Mouse (Mus musculus) cerebellum, postnatal 14 days (tissue): ENCODE results near the gene Rab17.

Experiments
- DNase-seq, 2 experiments: peaks; one replicate each; pipeline ENCODE4 v3.0.0; 2021; ENCODE audit warnings: mixed read lengths in 2 of 2

Rab17 gene

GRCm38 (mm10) chr1:90981346-90981745, 11.9 kb upstream of the Rab17 start:
- DNase-seq, result no peak

- DNase-seq, result no peak
These were observed 11.3 kb upstream of the Rab17 start for GRCm38 (mm10) chr1:90980638-90981330.

GRCm38 (mm10) chr1:90975960-90976359, 6.5 kb upstream of the Rab17 start:
- no peak for DNase-seq

GRCm38 (mm10) chr1:90974906-90975649, 5.6 kb upstream of the Rab17 start:
- no peak for DNase-seq

- no peak for DNase-seq
These were observed 4.1 kb upstream of the Rab17 start for GRCm38 (mm10) chr1:90973574-90973911.

GRCm38 (mm10) chr1:90972911-90973573, 3.6 kb upstream of the Rab17 start:
- peak; percentile 98 to 99 for DNase-seq

GRCm38 (mm10) chr1:90969881-90970390, 475 bp upstream of the Rab17 start:
- DNase-seq, result no peak

GRCm38 (mm10) chr1:90968649-90969048, 812 bp downstream of the Rab17 start:
- no peak for DNase-seq

- DNase-seq, result peak; percentile 23 to 56
These were observed 1.9 kb downstream of the Rab17 start for GRCm38 (mm10) chr1:90967583-90967982.

GRCm38 (mm10) chr1:90962994-90963393, 6.5 kb downstream of the Rab17 start:
- no peak for DNase-seq

- DNase-seq, result no peak
These were observed 6.9 kb downstream of the Rab17 start for GRCm38 (mm10) chr1:90962526-90962925.

GRCm38 (mm10) chr1:90956245-90957096, 13.0 kb downstream of the Rab17 start:
- peak; percentile 84 for DNase-seq

- DNase-seq, result peak in 1 of 2 experiments; percentile 46
These were observed 15.8 kb downstream of the Rab17 start for GRCm38 (mm10) chr1:90953688-90954087.

- DNase-seq, result no peak
These were observed 16.7 kb downstream of the Rab17 start, which contains the start of gene Prlh for GRCm38 (mm10) chr1:90952808-90953207. Prlh (plus strand) TSS chr1:90953108.

GRCm38 (mm10) chr1:90951670-90952069, 17.8 kb downstream of the Rab17 start:
- no peak for DNase-seq

GRCm38 (mm10) chr1:90949309-90949708, 20.2 kb downstream of the Rab17 start:
- no peak for DNase-seq

GRCm38 (mm10) chr1:90947252-90947651, 22.2 kb downstream of the Rab17 start:
- no peak for DNase-seq

- no peak for DNase-seq
These were observed 24.3 kb downstream of the Rab17 start for GRCm38 (mm10) chr1:90945171-90945570.

- DNase-seq, result no peak
These were observed 29.5 kb downstream of the Rab17 start for GRCm38 (mm10) chr1:90939980-90940379.

GRCm38 (mm10) chr1:90936990-90937389, 32.5 kb downstream of the Rab17 start:
- DNase-seq, result no peak

GRCm38 (mm10) chr1:90933001-90933400, 36.5 kb downstream of the Rab17 start:
- peak; percentile 79 to 86 for DNase-seq

GRCm38 (mm10) chr1:90928575-90928934, 40.9 kb downstream of the Rab17 start:
- peak; percentile 88 to 91 for DNase-seq
